Mouse (Mus musculus) liver, embryonic 14.5 days (tissue): ENCODE results near the gene Fndc10.

Experiments
- CTCF ChIP-seq: IDR thresholded peaks from 2 replicates; pipeline ENCODE4 v1.5.1; 2016; ENCODE audit warnings: antibody characterized with exemption, low read depth, control low read depth
- EP300 ChIP-seq: IDR thresholded peaks from 2 replicates; pipeline ENCODE4 v1.6.1; 2016; ENCODE audit warnings: antibody characterized with exemption, low read depth

DNA sequence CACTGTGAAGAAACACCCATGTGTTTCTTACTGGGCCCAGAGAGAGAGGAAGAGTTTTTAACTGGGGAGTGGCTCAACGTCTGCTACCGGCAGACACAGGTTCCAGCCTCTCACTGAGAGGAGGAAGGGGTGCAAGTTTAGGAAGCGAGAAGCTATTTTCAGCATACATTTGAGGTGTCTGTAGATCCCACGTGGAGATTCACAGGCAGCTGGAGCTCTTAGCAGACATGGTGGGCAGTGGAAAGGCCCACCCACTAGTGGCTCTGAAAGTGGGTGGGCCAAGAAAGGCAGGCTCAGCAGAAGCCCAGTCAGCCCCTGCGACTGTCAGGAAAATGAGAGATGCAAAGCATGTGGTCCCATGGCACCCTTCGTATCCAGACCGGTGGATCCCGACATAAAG, 44.1 kb downstream of the Fndc10 start:
- TF ChIP-seq CTCF (no peak), EP300 (no peak)
